Mouse (Mus musculus) bone marrow, adult 2 months (tissue): ENCODE data around the gene Gprin1.

Experiments used
- CTCF ChIP-seq: fragments of 200-500 bp; IDR thresholded peaks from 2 replicates; pipeline ENCODE4 v1.5.1; 2011; ENCODE audit warnings: low read length, control low read depth; ENCODE audit not compliant: control insufficient read depth, insufficient read depth
- POLR2A ChIP-seq: fragments of 200-500 bp; IDR thresholded peaks from 2 replicates; pipeline ENCODE4 v1.6.1; 2011; ENCODE audit warnings: low read depth, mild to moderate bottlenecking, control low read depth, low read length, borderline replicate concordance; ENCODE audit not compliant: control insufficient read depth

DNA sequence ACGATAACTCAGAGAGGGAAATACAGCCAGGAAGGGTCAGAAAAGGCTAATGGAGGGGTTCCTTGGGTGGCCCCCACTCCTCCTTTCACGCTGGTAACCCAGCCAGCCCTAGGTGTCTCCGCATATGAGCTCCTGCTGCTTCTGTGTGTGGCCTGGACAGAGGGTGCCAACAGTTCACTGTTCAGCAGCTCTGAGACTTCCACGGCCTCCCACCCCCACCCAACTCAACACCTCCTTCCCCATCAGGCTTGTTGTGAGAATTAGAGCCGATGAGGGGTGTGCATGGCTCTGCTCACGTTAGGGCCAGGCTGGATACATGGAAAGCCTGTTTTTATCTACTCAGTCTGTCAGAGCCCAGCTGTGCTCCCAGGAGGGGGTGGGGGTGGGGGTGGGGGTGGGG is 3.6 kb downstream of the Gprin1 start:
- TF ChIP-seq POLR2A (no peak), CTCF (no peak)
